Mouse (Mus musculus): ENCODE data around the gene Gm11487.
"Not testable (repeated sequence)": the region's sequence is repeated elsewhere in the genome, so short reads cannot be mapped to it uniquely, and the experiment has no call there.

The Gm11487 gene

GRCm38 (mm10) chr4:73404972-73405371, at the start of gene Gm11487:
Gene Gm11487, minus strand, starts transcription at chr4:73405072.
- not testable (repeated sequence) for DNase-seq (ENCODE audit: low spot score in 2 of 2)

GRCm38 (mm10) chr4:73444715-73445114, 39.8 kb upstream of the Gm11487 start:
- no peak for DNase-seq (ENCODE audit: low spot score in 2 of 2)

DNA sequence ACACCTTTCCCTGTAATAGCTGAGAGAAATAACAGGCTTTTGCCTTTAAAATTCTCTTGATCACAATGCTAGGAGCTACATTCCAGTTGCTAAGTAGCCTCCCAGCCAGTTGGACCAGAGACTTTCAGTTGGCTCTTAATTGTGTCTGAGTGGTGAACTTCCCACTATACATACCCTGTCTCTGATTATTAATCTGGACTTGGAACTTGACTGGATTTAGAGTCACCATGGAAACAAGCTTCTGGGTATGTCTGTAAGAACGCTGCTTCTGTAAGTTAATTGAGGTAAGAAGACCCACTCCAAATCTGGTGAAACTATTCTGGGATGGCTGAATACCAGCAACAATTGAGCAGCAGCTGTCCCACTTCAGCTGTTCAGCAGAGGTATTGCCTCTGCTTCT, 37.7 kb upstream of the Gm11487 start:
- no peak for DNase-seq (ENCODE audit: low spot score in 2 of 2)

DNA sequence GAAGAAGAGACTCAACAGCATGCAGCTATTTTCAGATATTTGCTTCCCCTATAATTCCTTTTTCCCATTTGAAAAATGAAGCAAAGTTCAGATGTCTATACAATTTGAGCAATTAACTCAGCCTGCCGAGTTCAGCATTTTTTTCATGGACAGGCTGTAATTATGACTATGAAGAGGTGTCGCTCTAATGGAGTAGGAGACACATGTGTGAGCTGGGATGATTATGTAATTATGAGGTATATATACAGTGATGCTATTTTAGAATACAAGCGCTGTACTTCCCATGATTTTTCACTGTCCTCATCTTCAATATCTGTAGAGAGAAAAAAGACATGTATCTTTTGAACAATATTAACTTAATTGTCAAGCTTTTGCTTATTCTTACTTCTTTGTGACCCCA, 21.0 kb upstream of the Gm11487 start:
- no peak for DNase-seq (ENCODE audit: low spot score in 2 of 2)

- peak in 1 of 2 experiments; percentile 55 for DNase-seq (ENCODE audit: low spot score in 2 of 2)
Measured at GRCm38 (mm10) chr4:73423049-73423448, 18.2 kb upstream of the Gm11487 start.

- DNase-seq (ENCODE audit: low spot score in 2 of 2), result no peak
Measured at GRCm38 (mm10) chr4:73366534-73366933, 38.3 kb downstream of the Gm11487 start.

Measured in spleen, postnatal 4 days (tissue).